Mouse (Mus musculus) heart, postnatal 36 days (tissue): ENCODE results near the gene Ap3d1. TPM values are rescaled to one million over a fixed set of nuclear protein-coding genes. Genes with fewer than 3 reads are reported as not detected.

Source experiments
- DNase-seq, 2 experiments: peaks; one replicate each; pipeline ENCODE4 v3.0.0; 2021 to 2022
- intact Hi-C: fragments of 180-260 bp; cut with DNase I; formaldehyde crosslinking; loops from one replicate; pipeline ENCODE4 v1.15.1; 2025
- total RNA-seq, 2 experiments: library from RNA; stranded (reverse); gene quantifications; 2 replicates each; pipeline ENCODE4 v1.2.3; 2021

The Ap3d1 gene
- total RNA-seq, 2 experiments from 2014 or later: 35.1 to 43.5 TPM

- no peak for DNase-seq
- intact Hi-C loops: no loop called here
These were observed 14.5 kb downstream of the Ap3d1 start for GRCm38 (mm10) chr10:80727369-80728127.

- intact Hi-C loops: no loop called here
- DNase-seq: no peak
These were observed 24.8 kb downstream of the Ap3d1 start for GRCm38 (mm10) chr10:80717281-80717680.

GRCm38 (mm10) chr10:80710834-80711233 is 31.2 kb downstream of the Ap3d1 start:
- intact Hi-C loops: no loop called here
- no peak for DNase-seq

- no peak for DNase-seq
- intact Hi-C loops: loop anchor here (2.0 to 10.0 kb wide), 2 partner anchors 35 to 271 kb away; partner anchors contain the start of gene Tcf3
These were observed 36.6 kb downstream of the Ap3d1 start for GRCm38 (mm10) chr10:80705479-80705878.

- intact Hi-C loops: loop anchor here (2.0 to 10.0 kb wide), 2 partner anchors 36 to 270 kb away; partner anchors contain the start of gene Tcf3
- DNase-seq: no peak
These were observed 37.0 kb downstream of the Ap3d1 start for GRCm38 (mm10) chr10:80705033-80705432.

- intact Hi-C loops: loop anchor here (2.0 to 10.0 kb wide), 2 partner anchors 36 to 270 kb away; partner anchors contain the start of gene Tcf3
- DNase-seq: no peak
These were observed 37.6 kb downstream of the Ap3d1 start for GRCm38 (mm10) chr10:80704418-80704817.

- intact Hi-C loops: loop anchor here (2.0 to 10.0 kb wide), 2 partner anchors 37 to 269 kb away; partner anchors contain the start of gene Tcf3
- DNase-seq: no peak
These were observed 38.4 kb downstream of the Ap3d1 start for GRCm38 (mm10) chr10:80703643-80704042.

- DNase-seq: peak; percentile 89 to 93
- intact Hi-C loops: loop anchor here (10.0 kb wide), 1 partner anchor 268 kb away; the partner anchor contains the start of gene Tcf3
These were observed 39.3 kb downstream of the Ap3d1 start for GRCm38 (mm10) chr10:80702536-80703390.

- intact Hi-C loops: loop anchor here (2.0 to 10.0 kb wide), 2 partner anchors 21 to 267 kb away; partner anchors contain the start of gene Tcf3
- DNase-seq: peak; percentile 97 to 98
These were observed 40.1 kb downstream of the Ap3d1 start, which contains the start of the genes Mob3a and Izumo4 for GRCm38 (mm10) chr10:80701721-80702535. Gene Mob3a (minus strand): TSS chr10:80701977. Gene Izumo4 (plus strand): TSS chr10:80702184.

- intact Hi-C loops: loop anchor here (2.0 to 10.0 kb wide), 2 partner anchors 20 to 266 kb away; partner anchors contain the start of gene Tcf3
- no peak for DNase-seq
These were observed 41.3 kb downstream of the Ap3d1 start for GRCm38 (mm10) chr10:80700732-80701131.

- intact Hi-C loops: loop anchor here (2.0 to 10.0 kb wide), 2 partner anchors 19 to 265 kb away; partner anchors contain the start of gene Tcf3
These were observed 42.0 kb downstream of the Ap3d1 start for GRCm38 (mm10) chr10:80700038-80700504.

GRCm38 (mm10) chr10:80698605-80699004 is 43.5 kb downstream of the Ap3d1 start:
- intact Hi-C loops: loop anchor here (10.0 kb wide), 1 partner anchor 704 kb away; the partner anchor contains the start of gene Abca7
- no peak for DNase-seq

More at GRCm38 (mm10) chr10:80700038-80700504, 42.0 kb downstream of the Ap3d1 start:
- DNase-seq: no peak

GRCm38 (mm10) chr10:80697812-80698211 is 44.3 kb downstream of the Ap3d1 start:
- intact Hi-C loops: loop anchor here (10.0 kb wide), 1 partner anchor 703 kb away; the partner anchor contains the start of gene Abca7

GRCm38 (mm10) chr10:80697393-80697787 is 44.7 kb downstream of the Ap3d1 start:
- no peak for DNase-seq
- intact Hi-C loops: loop anchor here (10.0 kb wide), 1 partner anchor 703 kb away; the partner anchor contains the start of gene Abca7

More at GRCm38 (mm10) chr10:80697812-80698211, 44.3 kb downstream of the Ap3d1 start:
- no peak for DNase-seq

GRCm38 (mm10) chr10:80696502-80697392 is 45.3 kb downstream of the Ap3d1 start:
- intact Hi-C loops: loop anchor here (10.0 kb wide), 1 partner anchor 702 kb away; the partner anchor contains the start of gene Abca7
- no peak for DNase-seq

GRCm38 (mm10) chr10:80695801-80696501 is 46.1 kb downstream of the Ap3d1 start:
- DNase-seq: no peak
- intact Hi-C loops: loop anchor here (10.0 kb wide), 1 partner anchor 701 kb away; the partner anchor contains the start of gene Abca7

- intact Hi-C loops: loop anchor here (10.0 kb wide), 1 partner anchor 700 kb away; the partner anchor contains the start of gene Abca7
- DNase-seq: peak; percentile 50 to 61
These were observed 46.9 kb downstream of the Ap3d1 start for GRCm38 (mm10) chr10:80695186-80695585.
